Mouse (Mus musculus): ENCODE measurements at regions not wholly inside any gene's neighbourhood (a gene's known extent, or its start where the extent isn't known, plus 50 kb on each side); places are given as distances from the start of the nearest gene placed in this dataset.

- ATAC-seq (ENCODE audit: low read depth), result no peak
- H3K9ac ChIP-seq, result no peak overlapping the region
- H3K4me3 ChIP-seq, result no peak overlapping the region
- H3K27me3 ChIP-seq, result peaks cover 4% of the 10 kb centered on the region
- WGBS, result 73% methylated on average over 30 of the region's 30 CpGs
- no peaks in the 10 kb centered on the region for H3K9me3 ChIP-seq
- H3K36me3 ChIP-seq, result no peaks in the 10 kb centered on the region
- no peak overlapping the region for H3K4me2 ChIP-seq
- H3K4me1 ChIP-seq (replicated peaks), result peaks cover 13% of the 10 kb centered on the region; the same call in 1 of the 2 replicates
- H3K27ac ChIP-seq (replicated peaks), result no peak overlapping the region
Measured at GRCm38 (mm10) chr17:85932360-85933132, 212.4 kb downstream of the Srbd1 start.

GRCm38 (mm10) chr17:85931955-85932354, 213.0 kb downstream of the Srbd1 start:
- Histone ChIP-seq H3K9ac (no peak overlapping the region), H3K27ac (replicated peaks) (no peak overlapping the region), H3K4me2 (no peak overlapping the region), H3K36me3 (no peaks in the 10 kb centered on the region), H3K9me3 (no peaks in the 10 kb centered on the region), H3K27me3 (peaks cover 7% of the 10 kb centered on the region), H3K4me1 (replicated peaks) (peaks cover 13% of the 10 kb centered on the region; the same call in 1 of the 2 replicates), H3K4me3 (no peak overlapping the region)
- WGBS, result 81% methylated on average over 10 of the region's 10 CpGs
- no peak for ATAC-seq (ENCODE audit: low read depth)

- Histone ChIP-seq H3K27ac (replicated peaks) (no peak overlapping the region), H3K36me3 (no peaks in the 10 kb centered on the region), H3K4me2 (no peak overlapping the region), H3K4me3 (no peak overlapping the region), H3K9me3 (no peaks in the 10 kb centered on the region), H3K9ac (no peak overlapping the region), H3K4me1 (replicated peaks) (peaks cover 12% of the 10 kb centered on the region; the same call in 1 of the 2 replicates), H3K27me3 (peaks cover 7% of the 10 kb centered on the region)
- WGBS, result 73% methylated on average over 5 of the region's 5 CpGs
- ATAC-seq (ENCODE audit: low read depth), result no peak
Measured at GRCm38 (mm10) chr17:85930789-85931188, 214.2 kb downstream of the Srbd1 start.

GRCm38 (mm10) chr17:85930331-85930730, 214.6 kb downstream of the Srbd1 start:
- H3K27me3 ChIP-seq, result peaks cover 7% of the 10 kb centered on the region
- no peak for ATAC-seq (ENCODE audit: low read depth)
- WGBS, result 91% methylated on average over 3 of the region's 3 CpGs
- peaks cover 7% of the 10 kb centered on the region; the same call in 1 of the 2 replicates for H3K4me1 ChIP-seq (replicated peaks)
- no peak overlapping the region for H3K9ac ChIP-seq
- no peak overlapping the region for H3K27ac ChIP-seq (replicated peaks)
- H3K36me3 ChIP-seq, result no peaks in the 10 kb centered on the region
- no peaks in the 10 kb centered on the region for H3K9me3 ChIP-seq
- H3K4me3 ChIP-seq, result no peak overlapping the region
- H3K4me2 ChIP-seq, result no peak overlapping the region

- no peak overlapping the region for H3K4me3 ChIP-seq
- 89% methylated on average over 12 of the region's 12 CpGs for WGBS
- peaks cover 7% of the 10 kb centered on the region for H3K27me3 ChIP-seq
- H3K27ac ChIP-seq (replicated peaks), result no peak overlapping the region
- no peaks in the 10 kb centered on the region for H3K9me3 ChIP-seq
- H3K4me2 ChIP-seq, result no peak overlapping the region
- H3K4me1 ChIP-seq (replicated peaks), result 0 out of 2 replicates have a peak, but pooled peaks cover 3% of the 10 kb centered on the region
- ATAC-seq (ENCODE audit: low read depth), result no peak
- H3K9ac ChIP-seq, result no peak overlapping the region
- no peaks in the 10 kb centered on the region for H3K36me3 ChIP-seq
Measured at GRCm38 (mm10) chr17:85929699-85930286, 215.2 kb downstream of the Srbd1 start.

- no peak for ATAC-seq (ENCODE audit: low read depth)
- Histone ChIP-seq H3K27ac (replicated peaks) (no peak overlapping the region), H3K36me3 (no peaks in the 10 kb centered on the region), H3K4me3 (no peak overlapping the region), H3K4me2 (no peak overlapping the region), H3K9ac (no peak overlapping the region), H3K27me3 (peaks cover 7% of the 10 kb centered on the region), H3K4me1 (replicated peaks) (0 out of 2 replicates have a peak, but pooled peaks cover 3% of the 10 kb centered on the region), H3K9me3 (no peaks in the 10 kb centered on the region)
- WGBS, result 8% methylated on average over 2 of the region's 2 CpGs
Measured at GRCm38 (mm10) chr17:85928543-85928942, 216.4 kb downstream of the Srbd1 start.

GRCm38 (mm10) chr17:85927261-85927660, 217.7 kb downstream of the Srbd1 start:
- Histone ChIP-seq H3K27me3 (peaks cover 7% of the 10 kb centered on the region), H3K4me1 (replicated peaks) (0 out of 2 replicates have a peak, but pooled peaks cover 3% of the 10 kb centered on the region), H3K4me3 (no peak overlapping the region), H3K27ac (replicated peaks) (no peak overlapping the region), H3K9ac (no peak overlapping the region), H3K4me2 (no peak overlapping the region), H3K9me3 (no peaks in the 10 kb centered on the region), H3K36me3 (no peaks in the 10 kb centered on the region)
- 65% methylated on average over 9 of the region's 9 CpGs for WGBS
- no peak for ATAC-seq (ENCODE audit: low read depth)

GRCm38 (mm10) chr17:85926044-85926443, 218.9 kb downstream of the Srbd1 start:
- Histone ChIP-seq H3K9ac (no peak overlapping the region), H3K4me3 (no peak overlapping the region), H3K27me3 (peaks cover 7% of the 10 kb centered on the region), H3K4me1 (replicated peaks) (0 out of 2 replicates have a peak, but pooled peaks cover 7% of the 10 kb centered on the region), H3K4me2 (no peak overlapping the region), H3K9me3 (no peaks in the 10 kb centered on the region), H3K27ac (replicated peaks) (no peak overlapping the region), H3K36me3 (no peaks in the 10 kb centered on the region)
- WGBS, result 90% methylated on average over 4 of the region's 4 CpGs
- no peak for ATAC-seq (ENCODE audit: low read depth)

- H3K9me3 ChIP-seq, result no peaks in the 10 kb centered on the region
- no peak overlapping the region for H3K4me3 ChIP-seq
- H3K4me1 ChIP-seq (replicated peaks), result 0 out of 2 replicates have a peak, but pooled peaks cover 4% of the 10 kb centered on the region
- no peaks in the 10 kb centered on the region for H3K36me3 ChIP-seq
- H3K4me2 ChIP-seq, result no peak overlapping the region
- no peak overlapping the region for H3K27ac ChIP-seq (replicated peaks)
- ATAC-seq (ENCODE audit: low read depth), result no peak
- H3K27me3 ChIP-seq, result no peaks in the 10 kb centered on the region; the same call in 1 of the 2 replicates
- WGBS, result 71% methylated on average over 8 of the region's 8 CpGs
- no peak overlapping the region for H3K9ac ChIP-seq
Measured at GRCm38 (mm10) chr17:85921219-85921673, 223.7 kb downstream of the Srbd1 start.

GRCm38 (mm10) chr17:85919868-85920267, 225.1 kb downstream of the Srbd1 start:
- WGBS, result 90% methylated on average over 7 of the region's 7 CpGs
- 0 out of 2 replicates have a peak, but pooled peaks cover 4% of the 10 kb centered on the region for H3K4me1 ChIP-seq (replicated peaks)
- H3K27ac ChIP-seq (replicated peaks), result no peak overlapping the region
- H3K36me3 ChIP-seq, result no peaks in the 10 kb centered on the region
- H3K9ac ChIP-seq, result no peak overlapping the region
- no peaks in the 10 kb centered on the region for H3K9me3 ChIP-seq
- H3K4me3 ChIP-seq, result no peak overlapping the region
- ATAC-seq (ENCODE audit: low read depth), result no peak
- no peak overlapping the region for H3K4me2 ChIP-seq
- no peaks in the 10 kb centered on the region; the same call in 1 of the 2 replicates for H3K27me3 ChIP-seq

- H3K4me3 ChIP-seq, result no peak overlapping the region
- no peaks in the 10 kb centered on the region for H3K36me3 ChIP-seq
- no peaks in the 10 kb centered on the region for H3K4me1 ChIP-seq (replicated peaks)
- no peak overlapping the region for H3K4me2 ChIP-seq
- WGBS, result 90% methylated on average over 3 of the region's 3 CpGs
- H3K27me3 ChIP-seq, result no peaks in the 10 kb centered on the region
- no peaks in the 10 kb centered on the region for H3K9me3 ChIP-seq
- no peak for ATAC-seq (ENCODE audit: low read depth)
- H3K9ac ChIP-seq, result no peak overlapping the region
- H3K27ac ChIP-seq (replicated peaks), result no peak overlapping the region
Measured at GRCm38 (mm10) chr17:85915870-85916269, 227.8 kb upstream of the Six2 start.

- no peak for ATAC-seq (ENCODE audit: low read depth)
- no peak overlapping the region for H3K27ac ChIP-seq (replicated peaks)
- H3K9me3 ChIP-seq, result no peaks in the 10 kb centered on the region
- H3K4me3 ChIP-seq, result no peak overlapping the region
- H3K27me3 ChIP-seq, result no peaks in the 10 kb centered on the region
- H3K36me3 ChIP-seq, result no peaks in the 10 kb centered on the region
- H3K9ac ChIP-seq, result no peak overlapping the region
- 74% methylated on average over 6 of the region's 6 CpGs for WGBS
- no peak overlapping the region for H3K4me2 ChIP-seq
- no peaks in the 10 kb centered on the region for H3K4me1 ChIP-seq (replicated peaks)
Measured at GRCm38 (mm10) chr17:85914062-85914461, 226.0 kb upstream of the Six2 start.

Data from neural tube, embryonic 13.5 days (tissue).